Mouse (Mus musculus) 3134 (cell line): Measurements from ENCODE around the gene Fam169b.
A peak's percentile ranks its signal among the peaks of the same experiment; 100 is the strongest.

Experiments used
- DNase-seq: peaks from one replicate; pipeline ENCODE4 v3.0.0-alpha.2; 2011; ENCODE audit warnings: low spot score; ENCODE audit not compliant: insufficient read length; ENCODE audit errors: extremely low read depth

Gene Fam169b

DNA sequence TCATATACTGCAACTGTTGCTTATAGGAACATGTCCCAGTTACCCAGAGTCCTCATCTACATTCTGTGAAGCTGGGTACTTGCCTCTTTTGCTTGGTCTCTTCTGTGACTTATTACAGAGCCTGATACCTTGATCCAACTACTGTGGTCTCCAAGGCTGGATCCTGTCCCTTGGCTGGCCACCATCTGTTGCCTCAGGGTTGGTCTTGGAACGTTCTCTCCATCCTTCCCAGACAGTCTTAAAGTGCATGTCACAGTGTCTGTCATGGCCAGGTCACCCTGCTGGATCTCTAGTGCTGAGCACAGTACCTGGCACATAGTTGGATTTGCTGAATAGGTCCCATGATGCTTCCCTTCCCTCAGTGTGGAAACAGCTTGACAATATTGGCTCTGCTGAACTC is 40.6 kb downstream of the Fam169b start:
- no peak for DNase-seq

DNA sequence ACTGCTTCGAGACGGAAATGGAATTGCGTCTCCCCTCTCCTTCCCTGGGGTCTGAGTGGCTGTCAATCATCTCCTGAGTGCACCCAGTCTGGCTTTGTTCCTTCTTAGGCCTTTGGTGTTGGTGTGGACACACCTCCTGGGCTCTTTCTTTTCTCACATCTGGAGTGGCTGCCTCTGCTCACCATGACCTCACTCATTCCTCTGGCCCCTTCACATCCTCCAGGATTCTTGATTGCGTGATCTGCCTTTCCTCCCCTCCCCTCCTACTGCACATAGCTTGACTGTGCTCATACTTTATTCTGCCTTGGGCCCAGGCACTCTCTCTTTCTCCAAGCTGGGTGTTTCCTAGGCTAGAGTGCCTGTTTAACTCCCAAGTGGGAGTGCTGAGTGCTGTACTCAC is 41.4 kb downstream of the Fam169b start:
- no peak for DNase-seq

DNA sequence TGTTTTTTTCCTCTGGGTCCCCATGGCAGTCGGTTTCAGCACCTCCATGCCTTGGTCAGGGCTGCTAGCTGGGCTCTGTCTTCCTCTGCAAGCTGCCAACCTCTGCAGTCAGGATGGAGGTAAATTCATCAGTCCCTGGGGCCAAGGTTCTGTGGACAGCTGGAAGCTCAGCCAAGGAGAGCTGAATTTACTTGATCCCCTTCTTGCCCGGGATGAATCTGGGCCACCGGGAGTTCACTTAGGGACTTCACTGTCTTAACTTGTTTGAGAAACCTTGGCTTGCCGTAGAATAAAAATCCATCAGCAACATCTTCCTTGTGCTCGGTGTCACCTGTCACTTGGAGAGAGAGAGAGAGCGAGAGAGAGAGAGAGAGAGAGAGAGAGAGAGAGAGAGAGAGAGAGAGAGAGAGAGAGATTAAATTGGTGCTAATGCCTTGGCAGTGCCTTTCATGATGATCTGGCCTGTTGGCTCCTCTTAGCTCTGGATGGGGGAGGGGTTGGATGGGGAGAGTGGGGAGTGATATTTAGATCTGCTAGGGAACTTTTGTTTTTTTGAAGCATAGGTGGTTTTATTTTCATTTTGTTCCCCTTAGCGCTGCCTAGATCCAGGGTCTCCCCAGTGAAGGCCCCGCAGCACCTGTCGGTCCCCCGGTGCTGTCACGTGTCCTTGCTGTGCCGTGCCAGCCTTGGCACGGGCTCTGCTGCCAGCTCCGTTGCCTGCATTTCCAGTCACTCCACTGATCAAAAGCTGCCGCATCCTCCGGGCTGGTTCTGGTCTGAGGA is 44.6 kb downstream of the Fam169b start:
- no peak for DNase-seq

DNA sequence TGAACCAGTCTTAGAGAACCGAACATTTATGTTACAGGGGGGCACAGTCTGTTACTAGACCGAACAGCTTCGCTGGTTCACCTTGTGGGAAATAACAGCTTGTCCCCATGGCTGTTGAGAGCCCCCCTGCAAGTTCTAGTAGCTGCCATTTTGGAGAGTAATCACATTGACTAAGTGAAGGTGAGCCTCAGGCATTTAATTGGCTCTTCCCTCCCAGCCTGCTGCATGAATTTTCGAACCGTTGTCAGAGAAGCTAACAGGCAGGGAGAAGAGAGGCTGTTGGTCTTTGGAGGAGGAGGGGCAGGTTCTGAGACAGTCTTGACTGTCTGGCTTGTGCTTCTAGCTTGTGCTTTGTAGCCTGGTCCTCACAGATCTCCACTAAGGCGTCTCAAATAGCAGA is 45.3 kb downstream of the Fam169b start:
- no peak for DNase-seq

DNA sequence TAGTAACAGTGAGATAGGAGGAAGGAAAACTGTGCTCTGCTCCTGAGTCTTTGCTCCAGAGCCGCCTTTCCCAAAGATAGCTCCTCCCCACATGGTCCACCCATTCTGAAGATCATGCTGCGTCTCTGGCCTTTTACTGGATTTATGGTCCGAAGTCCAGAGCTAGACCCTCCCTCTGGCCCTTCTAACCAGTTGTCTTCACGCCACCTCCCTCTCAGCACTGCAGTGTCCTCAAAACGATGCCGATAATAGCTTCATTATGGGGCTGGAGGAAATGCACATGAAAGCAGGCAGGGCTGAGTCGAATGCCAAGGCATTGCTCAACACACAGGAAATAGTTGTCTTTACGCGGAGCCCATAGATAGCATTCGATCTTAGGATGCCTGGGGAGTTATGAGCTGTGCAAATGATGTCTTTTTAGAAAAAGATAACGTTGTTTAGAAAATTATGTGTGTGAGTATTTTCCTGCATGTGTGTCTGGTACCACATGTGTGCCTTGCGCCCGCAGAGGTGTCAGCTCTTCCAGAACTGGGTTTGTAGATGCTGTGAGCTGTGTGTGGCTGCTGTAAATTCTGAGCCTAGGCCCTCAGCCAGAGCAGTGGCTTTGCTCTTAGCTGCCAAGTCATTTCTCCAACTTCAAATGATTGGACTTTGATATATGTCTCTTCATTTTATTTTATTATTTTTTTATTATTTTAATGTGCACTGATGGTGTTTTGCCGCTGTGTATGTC is 46.6 kb downstream of the Fam169b start:
- DNase-seq: no peak

DNA sequence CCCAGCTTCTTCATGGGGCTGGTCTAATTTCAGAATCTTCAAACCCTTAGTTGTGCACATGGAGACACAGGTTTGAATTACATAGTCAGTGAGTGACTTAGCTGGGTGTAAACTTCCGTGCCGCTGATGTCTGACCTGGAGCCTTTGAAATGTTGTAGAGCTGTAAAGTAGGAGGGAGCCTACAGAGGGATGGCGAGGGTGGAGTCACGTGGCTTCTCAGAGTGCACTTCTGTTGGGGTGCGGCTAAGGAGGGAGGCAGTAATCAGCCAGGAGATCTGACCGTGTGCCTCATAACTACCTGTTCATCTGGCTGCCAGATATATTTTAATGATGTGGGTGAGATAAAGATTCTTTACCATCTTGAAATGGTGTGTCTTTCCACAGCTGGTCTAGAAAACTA is 49.4 kb downstream of the Fam169b start:
- DNase-seq: no peak

DNA sequence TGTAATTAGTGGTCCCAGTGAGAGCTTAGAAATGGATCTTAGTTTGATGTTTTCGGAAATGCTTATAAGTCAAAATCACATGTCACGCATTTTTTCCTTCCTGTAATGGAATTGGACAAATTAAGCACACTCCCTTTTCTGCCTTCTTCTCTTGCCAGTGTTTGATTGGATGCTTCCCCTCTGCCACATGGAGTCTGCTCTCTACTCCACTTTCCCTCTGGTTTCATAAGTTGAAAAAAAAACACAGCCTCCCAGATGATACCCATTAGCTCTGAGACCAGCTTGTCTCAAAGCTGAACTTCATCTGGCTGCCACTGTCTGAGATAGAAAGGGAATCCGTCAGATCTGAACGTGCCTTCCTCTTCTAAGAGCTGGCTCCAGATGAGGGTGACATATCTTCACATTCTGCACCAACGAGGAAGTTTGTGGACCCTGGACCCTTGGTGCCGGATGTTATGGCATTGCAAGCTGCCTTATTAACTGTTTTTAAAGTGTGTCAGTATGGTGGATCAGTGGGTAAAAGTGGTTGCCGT is 52.6 kb downstream of the Fam169b start:
- DNase-seq: no peak

DNA sequence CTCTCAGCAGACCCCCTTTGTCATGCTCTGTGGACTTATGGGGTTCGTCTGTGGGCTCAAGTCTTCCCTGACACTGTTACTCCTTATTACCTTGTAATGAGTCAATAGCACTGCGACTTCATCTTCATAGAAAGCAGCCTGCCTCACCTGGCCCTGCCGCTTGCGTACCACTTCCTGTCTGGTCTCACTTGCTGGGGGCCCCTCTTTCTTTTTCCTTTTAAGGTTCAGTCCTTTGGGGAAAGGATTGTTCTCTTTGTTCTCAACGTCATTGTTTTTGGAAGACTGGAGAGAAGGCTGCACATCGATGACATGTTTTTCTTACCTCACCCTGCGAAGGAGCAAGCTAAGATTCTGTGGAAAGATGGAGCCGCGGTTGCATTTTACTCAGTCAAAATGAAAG is 55.4 kb downstream of the Fam169b start:
- no peak for DNase-seq

DNA sequence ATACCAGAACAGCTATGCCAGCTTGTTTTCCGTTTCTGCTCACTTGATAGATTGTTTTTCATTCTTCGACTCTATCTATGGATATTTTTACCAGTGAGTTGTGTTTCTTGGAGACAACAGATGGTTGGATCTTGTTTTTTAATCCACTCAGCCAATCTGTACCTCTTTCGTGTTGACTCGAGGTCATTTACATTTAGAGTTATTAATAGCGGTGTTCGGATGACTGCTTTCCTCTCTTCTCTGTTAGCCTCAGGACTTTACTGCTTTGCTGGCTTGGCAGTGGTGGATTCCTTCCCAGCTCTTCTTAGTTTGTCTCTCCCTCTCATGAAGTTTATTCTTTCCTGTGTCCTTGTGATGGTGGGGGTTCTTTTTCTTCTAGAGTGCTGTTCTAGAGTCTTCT is 59.2 kb downstream of the Fam169b start:
- DNase-seq: no peak

DNA sequence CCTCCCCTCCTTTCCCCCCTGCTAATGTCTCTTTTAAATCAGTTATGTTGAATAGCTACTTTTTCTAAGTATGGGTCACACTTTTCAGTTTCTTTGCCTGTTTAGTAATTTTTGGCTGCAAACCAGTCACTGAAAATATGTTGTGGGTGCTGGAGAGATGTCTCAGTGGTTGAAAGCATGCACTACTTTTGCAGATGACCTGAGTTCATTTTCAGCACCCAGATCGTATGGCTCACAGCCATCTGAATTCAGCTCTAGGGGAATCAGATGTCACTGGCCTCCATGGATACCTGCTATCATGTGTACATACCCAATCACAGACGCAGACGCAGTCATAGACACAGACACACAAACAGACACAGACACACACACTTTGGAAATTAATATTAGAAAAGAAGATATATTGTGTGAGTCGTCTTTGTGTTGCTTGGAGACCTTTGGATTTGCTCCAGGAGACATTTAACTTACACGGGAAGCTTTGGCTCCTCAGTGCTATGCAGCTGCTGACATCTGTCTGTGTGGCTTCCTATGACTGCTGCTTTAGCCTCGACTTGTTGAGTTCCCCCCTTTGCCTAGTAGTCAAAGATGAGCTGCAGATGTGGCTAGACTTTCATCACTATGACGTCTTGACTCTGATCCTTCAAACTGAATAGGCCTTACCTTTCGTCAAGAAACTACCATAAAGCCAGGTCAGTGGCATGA is 63.6 kb downstream of the Fam169b start:
- no peak for DNase-seq

DNA sequence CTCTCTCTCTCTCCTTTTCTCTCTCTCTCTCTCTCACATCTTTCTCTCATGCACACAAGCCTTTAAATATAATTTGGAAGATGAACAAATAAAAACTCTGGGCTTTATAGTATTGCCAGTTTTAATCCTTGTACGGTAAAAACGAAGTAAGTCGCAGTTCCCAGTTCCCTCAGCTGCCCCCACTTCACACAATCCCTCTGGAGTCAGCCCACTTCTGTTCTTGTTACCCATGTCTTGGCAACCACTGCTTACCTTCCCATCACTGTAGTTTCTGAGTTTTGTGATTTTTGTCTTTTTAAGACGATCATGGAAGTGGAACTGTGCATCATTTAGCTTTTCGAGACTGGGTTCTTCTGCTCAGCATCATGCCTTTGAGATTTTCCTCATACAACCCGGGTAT is 65.0 kb downstream of the Fam169b start:
- no peak for DNase-seq

DNA sequence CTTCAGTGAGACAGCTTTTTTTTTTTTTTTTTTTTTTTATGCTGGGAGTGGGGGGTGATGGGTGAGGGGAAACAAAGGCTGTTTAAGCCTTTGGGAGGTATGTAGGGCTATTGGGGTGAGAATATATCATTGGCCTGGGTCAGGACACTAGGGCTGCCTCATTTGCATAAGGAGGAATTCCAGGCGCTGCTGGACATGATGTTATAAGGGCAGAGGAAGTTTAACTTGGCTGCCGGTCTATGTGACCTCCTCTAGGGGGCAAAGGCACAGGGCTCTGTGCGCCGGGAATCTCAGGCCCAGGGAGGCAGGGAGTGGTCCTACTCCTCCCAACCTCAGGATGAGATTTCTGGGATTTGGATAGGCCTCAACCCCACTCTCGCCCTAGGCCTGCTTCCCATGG is 70.9 kb downstream of the Fam169b start:
- DNase-seq: no peak

DNA sequence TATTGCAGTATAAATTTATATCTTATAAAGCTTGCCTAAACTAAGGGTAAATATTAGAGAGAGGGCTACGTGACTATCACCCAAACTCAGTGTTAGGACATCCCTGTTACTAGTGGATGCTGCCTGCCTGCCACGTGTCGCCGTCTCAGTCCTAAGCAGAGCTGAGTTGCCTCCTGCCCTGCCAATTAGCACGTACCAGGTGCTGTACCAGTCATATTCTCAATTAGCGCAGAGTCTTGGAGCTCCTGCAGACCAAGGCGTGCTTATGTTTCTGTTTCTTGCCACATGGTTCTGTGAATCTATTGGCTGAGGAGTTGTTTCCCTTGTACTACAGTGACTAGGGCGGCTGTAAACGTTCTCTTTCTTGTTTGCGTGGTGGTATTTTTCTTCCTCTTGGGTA is 72.3 kb downstream of the Fam169b start:
- DNase-seq: no peak

DNA sequence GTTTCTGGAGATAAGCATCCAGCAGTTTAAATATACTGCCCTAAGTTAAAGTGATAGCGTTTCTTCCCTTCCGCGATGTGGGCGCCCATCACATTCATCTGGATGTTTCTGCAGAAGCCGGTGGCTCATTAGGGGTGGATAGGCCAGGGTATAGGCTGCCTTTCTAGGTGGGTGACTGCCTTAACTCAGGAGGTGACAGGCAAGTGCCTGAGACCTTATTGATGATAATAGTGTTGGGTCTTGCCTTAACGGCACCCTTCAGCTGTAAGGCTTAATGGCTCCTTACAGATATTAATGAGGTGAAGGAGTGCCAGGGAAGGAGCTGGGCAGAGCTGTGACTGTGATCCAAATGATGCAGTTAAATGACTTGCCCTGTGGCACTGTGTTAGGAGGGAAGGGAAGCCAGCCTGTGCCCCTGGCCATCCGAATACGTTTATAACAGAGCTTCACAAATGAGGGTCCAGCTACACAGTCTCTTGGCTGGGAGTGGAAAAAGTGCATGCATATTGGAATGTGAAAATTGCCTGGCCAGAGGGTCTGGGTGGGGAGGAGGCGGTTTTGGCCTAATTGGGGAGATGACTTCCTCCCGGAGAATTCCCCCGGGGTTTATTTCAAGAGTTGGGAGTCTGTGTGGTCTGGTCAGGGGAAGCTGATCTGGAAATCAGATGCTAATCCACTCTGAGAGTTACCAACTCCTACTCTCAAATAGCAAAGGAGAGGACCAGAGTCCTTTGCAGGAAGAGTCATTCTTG is 81.9 kb downstream of the Fam169b start:
- no peak for DNase-seq

DNA sequence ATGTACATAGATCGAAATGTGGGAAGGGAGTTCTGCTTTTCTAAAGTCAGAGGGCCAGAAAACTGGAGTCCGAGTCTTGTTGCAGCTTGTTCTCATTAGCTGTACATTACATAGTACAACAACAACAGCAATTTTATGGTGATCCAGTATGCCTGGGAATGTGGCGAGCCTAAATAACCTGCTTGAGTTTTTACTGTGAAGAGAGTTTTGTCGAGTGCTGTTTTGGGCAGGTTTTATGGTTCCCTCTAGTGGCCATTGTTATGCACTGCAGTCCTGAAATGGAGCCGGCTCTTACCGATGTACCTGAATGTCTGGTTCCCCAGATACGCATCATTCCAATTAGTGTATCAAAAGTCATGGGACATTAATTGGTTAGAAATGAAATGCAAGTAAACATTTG is 83.8 kb downstream of the Fam169b start:
- no peak for DNase-seq

DNA sequence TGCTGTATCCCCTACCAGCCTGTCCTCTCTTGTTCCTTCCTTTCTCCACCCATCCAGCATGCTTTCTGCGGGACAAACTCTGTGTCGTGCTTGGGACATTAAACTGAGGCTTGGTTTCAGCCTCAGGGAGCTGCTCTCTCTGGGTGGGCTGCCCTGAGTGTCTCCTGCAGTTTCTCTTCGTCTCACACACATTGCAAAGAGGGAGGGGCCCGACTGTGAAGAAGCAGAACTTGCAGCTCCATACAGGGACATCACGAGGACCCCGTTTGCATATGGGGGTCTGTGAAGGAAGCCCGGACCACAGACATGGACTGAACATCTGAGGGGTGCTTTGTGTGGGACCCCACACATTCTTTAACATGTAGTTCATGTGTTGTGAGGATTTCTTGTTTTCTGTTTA is 89.0 kb downstream of the Fam169b start:
- DNase-seq: no peak

DNA sequence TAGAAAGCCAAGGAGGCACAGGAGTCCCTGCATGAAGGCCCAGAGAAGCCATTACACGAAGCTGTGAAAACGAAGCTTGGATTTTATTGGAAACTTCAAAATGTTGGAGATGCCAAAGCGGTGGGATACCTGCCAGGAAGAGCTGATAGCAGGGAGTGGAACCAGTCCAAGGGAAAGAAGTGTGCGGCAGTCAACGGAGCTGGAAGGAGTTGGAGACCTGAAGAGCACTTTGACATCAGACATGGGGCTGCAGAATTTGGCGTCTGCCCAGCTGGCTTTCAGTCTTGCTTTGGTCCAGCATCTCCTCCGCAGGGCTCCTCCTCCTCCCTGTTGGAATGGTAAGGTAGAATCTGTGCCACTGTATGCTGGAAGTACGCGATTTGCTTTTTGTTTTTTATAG is 92.1 kb downstream of the Fam169b start:
- no peak for DNase-seq

DNA sequence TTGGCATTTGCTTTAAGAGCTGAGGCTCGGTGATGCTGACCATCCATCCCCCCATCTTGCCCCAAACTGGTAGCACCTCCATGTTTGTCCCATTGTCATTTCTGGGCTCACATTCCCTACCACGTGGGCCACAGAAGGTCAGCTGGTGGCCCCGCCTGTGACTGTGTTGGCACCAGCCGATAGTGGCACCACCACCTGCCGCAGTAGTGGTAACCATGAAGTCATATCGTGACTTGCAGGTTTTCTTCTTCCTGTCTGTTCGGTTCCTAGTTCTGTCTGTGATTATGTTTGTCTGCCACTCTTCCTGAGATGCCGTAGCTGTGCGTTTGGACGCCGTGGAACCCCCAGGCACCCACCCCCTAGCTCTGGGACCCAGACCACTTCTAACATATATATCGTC is 95.3 kb downstream of the Fam169b start:
- no peak for DNase-seq

DNA sequence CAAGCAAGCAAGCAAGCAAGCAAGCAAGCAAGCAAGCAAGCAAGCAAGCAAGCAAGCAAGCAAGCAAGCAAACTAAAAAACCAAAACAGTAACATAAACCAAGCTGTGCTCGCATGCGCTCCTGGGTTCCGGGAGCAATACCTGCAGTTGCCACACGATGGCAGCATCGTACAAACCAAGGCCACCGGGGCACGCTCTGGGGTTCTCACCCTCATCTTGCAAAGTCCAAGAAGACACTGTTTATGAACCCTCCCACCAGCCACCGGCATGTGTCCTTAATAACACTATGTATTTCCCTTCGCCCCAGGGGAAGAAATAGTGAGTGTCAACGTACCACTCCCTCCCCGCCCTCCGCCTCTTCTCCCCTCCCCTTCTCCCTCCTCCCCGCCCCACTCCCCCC is 96.1 kb downstream of the Fam169b start:
- DNase-seq: peak; percentile 28

DNA sequence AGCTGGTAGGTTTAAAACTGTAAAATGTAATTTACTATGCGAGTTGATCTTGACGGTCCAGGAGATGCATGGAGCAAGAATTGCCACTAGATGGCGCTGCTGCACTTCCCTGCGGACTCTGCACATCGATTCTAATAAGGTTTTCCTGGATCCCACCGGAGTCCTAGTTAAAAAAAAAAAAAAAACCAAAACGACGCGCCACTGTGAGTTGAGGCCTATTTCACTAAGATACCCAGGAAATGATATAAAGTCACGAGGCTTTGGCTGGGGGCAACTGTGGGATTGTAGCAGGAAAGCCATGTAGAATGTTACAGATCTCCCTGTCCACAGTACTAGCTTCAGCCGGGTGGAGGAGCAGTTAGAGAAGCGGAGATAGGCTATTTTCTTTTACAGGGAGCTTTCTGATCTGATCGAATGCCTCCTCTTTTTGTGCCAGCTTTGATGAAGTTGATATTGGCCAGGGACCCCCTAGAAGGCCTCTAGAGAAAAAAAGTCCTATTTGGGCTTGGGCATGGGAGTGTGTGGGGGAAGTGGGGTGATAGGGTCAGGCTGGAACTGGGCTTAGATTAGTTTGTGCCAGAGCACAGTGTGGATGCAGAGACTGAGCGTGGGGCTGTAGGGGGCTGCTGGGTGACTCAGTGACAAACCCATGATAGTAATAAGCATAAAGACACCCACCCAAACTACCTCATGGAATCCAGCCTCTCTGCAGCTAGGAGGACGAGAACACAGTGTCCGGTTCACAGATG is 100.6 kb downstream of the Fam169b start:
- DNase-seq: no peak
